Mouse (Mus musculus) natural killer cell, adult 2 months (primary cell): Measurements from ENCODE around the gene Pcp4l1.
"Not testable (repeated sequence)": the region's sequence is repeated elsewhere in the genome, so short reads cannot be mapped to it uniquely, and the experiment has no call there.

Source experiments
- DNase-seq, 2 experiments: peaks; one replicate each; pipeline ENCODE4 v3.0.0; 2022; ENCODE audit warnings: low spot score in 2 of 2

The Pcp4l1 gene

DNA sequence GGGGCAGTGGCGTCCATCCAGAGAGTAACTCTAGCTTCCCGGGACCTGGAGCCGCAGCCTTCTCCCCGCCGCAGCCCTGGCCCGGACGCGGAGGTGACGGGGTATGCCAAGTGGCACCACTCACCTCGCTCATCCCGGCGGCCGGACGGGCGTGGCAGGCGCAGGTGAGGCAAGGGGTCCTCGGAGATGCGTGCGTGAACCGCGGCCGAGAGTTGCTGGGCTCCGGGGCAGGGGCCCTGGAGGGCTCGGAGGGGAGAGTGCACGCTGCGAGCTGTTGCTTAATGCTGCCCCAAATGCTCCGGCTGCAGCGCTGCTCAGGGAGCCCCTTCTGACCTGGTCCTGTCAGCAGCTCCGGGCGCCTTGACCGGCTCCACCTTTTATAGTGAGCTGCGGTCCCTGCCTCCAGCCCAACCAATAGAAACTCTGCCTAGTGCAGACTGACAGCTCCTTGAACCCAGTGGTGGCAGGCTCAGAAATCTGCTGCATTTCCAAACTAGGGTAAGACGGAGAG lies at the start of gene Pcp4l1:
TSS of gene Pcp4l1 (minus strand) at position 382 of the 511 bp plus-strand sequence.
- peak in 1 of 2 experiments; percentile 12 for DNase-seq

DNA sequence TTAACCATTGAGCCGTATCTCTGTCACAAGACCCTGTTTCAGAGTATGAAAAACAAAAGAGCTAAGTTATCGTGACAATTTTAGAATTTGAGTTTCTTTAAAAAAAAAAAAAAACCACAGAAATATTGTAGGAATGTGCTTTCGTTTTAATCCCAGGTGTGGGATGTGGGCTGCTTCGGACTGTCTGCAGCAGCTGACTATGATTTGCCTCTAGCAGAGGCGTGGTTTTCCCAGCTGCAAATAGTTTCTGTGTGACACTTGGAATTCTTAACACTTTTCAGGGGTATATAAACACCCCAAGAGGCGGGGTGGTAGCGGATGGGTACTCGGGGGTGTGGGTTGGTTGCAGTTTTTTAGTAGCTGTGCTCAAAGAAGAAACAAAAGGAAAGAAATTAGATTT lies 49.3 kb upstream of the Pcp4l1 start:
- no peak for DNase-seq

DNA sequence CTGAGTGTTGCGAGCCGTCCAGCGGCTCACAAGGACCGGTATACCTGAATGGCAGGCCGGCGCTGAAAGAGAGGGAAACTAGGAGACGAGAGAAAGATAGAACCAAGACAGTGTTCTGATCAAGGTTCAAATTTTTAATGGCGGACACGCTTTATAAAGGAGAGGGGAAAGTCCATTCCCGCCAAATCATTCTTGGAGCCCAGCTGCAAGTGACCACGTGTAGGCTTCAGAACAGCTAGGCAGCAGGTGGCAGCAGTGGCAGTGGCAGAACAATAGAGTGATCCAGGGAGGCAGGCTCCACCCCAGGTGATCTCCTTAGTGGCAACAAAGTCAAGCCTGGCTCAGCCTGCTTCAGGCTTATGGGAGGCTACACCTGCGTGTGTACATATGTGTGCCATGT lies 45.9 kb upstream of the Pcp4l1 start:
- not testable (repeated sequence) for DNase-seq

- no peak for DNase-seq
Measured at GRCm38 (mm10) chr1:171240911-171241310, 44.8 kb upstream of the Pcp4l1 start.

GRCm38 (mm10) chr1:171239992-171240744 lies 44.1 kb upstream of the Pcp4l1 start:
- no peak for DNase-seq

GRCm38 (mm10) chr1:171238463-171238862 lies 42.4 kb upstream of the Pcp4l1 start:
- DNase-seq = peak; percentile 63 to 69

GRCm38 (mm10) chr1:171237438-171237837 lies 41.4 kb upstream of the Pcp4l1 start:
- no peak for DNase-seq

DNA sequence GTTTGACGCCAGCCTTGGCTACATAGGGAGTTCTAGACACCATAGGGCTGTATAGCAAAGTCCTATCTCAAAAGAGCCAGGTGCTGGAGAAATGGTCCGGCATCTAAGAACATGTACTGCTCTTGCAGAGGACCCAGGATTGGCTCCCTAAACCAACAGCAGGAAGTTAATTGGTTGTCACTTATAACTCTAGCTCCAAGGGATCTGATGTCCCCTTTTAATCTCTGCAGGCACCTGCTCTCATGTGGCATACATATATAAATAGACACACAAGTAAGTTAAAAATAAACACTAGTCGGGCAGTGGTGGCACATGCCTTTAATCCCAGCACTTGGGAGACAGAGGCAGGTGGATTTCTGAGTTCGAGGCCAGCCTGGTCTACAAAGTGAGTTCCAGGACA lies 39.7 kb upstream of the Pcp4l1 start:
- no peak for DNase-seq

DNA sequence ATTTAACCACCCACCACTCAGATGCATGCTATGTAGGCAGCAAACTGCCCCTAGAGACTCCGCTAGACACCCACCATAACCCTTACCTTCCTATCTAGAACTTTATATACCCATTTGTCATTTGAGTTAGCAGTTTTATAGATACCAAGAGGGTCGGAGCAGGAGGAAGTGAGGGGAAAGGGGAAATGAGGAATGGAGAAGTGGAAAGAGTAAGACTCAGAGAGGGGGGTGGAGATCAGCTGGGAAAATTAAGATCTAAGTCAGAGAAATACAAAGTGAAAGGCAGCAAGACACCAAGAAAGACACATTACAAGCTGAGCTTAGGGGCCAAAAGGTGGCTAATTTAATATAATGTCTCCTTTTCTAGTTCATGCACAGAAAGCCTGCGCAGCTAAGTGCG lies 38.5 kb upstream of the Pcp4l1 start:
- DNase-seq = no peak

DNA sequence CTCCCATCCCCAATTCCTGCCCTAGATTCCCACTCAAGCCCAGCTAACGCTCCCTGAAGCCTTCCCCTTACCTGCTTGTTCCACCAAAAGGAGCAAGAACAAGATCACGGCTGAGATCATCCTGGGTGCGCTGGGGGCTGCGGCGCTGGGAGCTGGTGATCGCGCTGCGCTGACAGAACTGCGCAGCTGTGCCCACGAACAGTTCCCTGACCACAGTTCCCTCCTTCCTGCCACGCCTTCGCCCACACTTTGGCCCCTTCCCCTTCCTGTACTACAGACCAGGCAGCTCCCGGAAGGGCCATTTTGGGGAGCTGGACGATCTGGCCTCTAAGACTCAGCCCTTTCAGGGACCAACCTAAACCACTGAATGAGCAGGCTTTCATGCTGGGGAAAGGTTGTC lies 38.1 kb upstream of the Pcp4l1 start, which contains the start of gene Fcer1g:
TSS of gene Fcer1g (minus strand) at position 240 of the 400 bp plus-strand sequence.
- DNase-seq = peak; percentile 71 to 84

GRCm38 (mm10) chr1:171232800-171233730 lies 37.0 kb upstream of the Pcp4l1 start:
- DNase-seq = no peak

DNA sequence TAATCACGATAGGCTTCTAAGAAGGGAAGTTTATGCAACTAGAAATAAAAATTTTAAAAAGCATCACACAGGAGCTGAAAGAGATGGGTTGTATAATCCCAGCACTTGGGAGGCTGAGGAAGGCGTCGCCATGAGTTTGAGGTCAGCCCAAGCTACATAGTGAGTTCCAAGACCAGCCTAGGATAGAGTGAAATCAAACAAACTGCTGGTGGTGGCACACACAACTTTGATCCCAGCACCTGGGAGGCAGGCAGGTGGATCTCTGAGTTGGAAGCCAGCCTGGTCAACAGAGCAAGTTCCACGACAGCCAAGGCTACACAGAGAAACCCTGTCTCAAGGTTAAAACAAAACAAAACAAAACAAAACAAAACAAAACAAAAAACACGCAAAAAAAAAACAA lies 36.3 kb upstream of the Pcp4l1 start:
- DNase-seq = no peak

- peak; percentile 63 to 82 for DNase-seq
Measured at GRCm38 (mm10) chr1:171231844-171232243, 35.8 kb upstream of the Pcp4l1 start.

DNA sequence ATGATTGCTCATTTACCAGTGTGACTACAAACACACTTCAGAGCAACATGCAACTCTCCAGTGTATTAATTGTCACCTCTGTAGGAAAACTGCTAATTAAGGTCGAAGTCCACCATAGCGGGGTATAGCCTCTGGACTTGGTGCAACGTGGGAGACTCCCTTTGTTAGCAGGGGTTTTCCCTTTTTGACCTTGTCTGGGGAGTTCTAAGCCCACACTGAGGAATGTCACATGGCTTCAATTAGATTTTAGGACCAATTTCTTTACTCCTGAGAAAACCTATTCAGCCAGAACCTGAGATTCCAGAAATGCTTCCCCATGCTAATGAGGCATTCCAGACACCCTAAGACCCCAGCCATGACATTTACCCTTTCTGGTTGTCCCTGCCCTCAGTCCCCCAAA lies 34.1 kb upstream of the Pcp4l1 start:
- DNase-seq = no peak

DNA sequence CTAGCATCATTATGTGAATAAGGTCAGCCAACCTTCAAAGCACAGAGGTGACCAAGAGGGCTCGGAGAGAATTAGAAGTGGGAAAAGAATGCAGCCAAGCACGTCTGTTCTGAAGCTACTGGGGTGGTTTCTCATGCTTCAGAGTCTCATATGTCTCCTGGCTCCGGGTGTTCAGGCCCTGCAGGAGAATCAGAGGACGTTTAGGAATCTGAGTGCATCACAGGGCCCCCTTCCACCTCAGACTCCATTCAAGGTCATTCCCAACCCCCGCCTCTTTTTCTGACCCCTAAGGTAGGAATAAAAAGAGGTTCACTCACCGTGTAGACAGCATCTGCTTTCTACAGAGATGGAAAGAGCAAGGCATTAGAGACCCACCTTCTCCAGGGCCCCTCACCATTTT lies 33.7 kb upstream of the Pcp4l1 start:
- DNase-seq = no peak

DNA sequence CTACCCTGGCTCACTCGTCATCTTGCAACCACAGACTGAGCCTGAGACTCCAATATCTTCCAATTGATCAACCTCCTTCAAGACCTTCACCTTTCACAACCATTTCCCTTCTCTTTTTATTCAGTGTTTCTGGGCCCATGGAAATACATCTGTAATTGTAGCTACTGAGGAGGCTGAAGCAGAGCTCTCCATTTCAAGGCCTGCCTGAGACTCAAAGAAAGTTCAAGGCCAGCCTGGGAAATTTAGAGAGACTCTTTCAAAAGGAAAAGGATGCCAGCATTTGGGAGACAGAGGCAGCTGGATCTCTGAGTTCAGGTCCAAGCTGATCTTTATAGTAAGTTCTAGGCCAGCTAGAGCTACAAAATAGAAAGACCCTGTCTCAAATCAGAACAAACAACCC lies 31.8 kb upstream of the Pcp4l1 start:
- no peak for DNase-seq

DNA sequence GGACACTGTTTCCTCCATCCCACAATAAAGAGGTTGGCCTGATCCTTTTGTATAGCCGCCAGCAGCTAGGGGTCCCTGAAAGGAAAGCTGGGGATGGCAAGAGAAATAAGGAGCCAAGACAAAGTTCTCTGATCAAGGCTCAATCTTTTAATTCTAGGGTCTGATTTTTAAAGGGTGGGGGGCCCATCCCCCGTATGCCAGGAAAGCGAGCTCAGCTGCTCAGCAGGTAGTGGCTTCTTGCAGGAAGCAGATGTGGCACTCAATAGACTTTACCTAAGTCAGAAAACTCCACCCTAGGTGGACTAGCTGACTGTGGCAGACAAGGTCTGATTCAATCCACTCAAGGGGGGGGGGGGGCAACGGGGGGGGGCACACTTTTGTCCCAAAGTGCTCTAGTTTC lies 30.7 kb upstream of the Pcp4l1 start:
- DNase-seq = no peak

- DNase-seq = no peak
Measured at GRCm38 (mm10) chr1:171224857-171225256, 28.8 kb upstream of the Pcp4l1 start, which contains the start of gene Apoa2. Apoa2 (plus strand) TSS chr1:171225054.

GRCm38 (mm10) chr1:171223796-171224195 lies 27.7 kb upstream of the Pcp4l1 start:
- no peak for DNase-seq

- no peak for DNase-seq
Measured at GRCm38 (mm10) chr1:171223168-171223567, 27.1 kb upstream of the Pcp4l1 start.

- DNase-seq = peak; percentile 96 to 97
Measured at GRCm38 (mm10) chr1:171222238-171223155, 26.4 kb upstream of the Pcp4l1 start, which contains the start of gene Tomm40l. Tomm40l (minus strand) TSS chr1:171222514.
